Mouse (Mus musculus): ENCODE results near the gene Nlrp14. TPM values are rescaled to one million over a fixed set of nuclear protein-coding genes. Genes with fewer than 3 reads are reported as not detected.

The Nlrp14 gene
- polyA plus RNA-seq, 1 experiment from 2014 or later = not detected

- H3K9me3 ChIP-seq (ENCODE audit: control insufficient read depth, low read depth, low read length) = no peaks in the 10 kb centered on the region
- H3K4me1 ChIP-seq (ENCODE audit: control insufficient read depth, insufficient read depth, low read length) = no peaks in the 10 kb centered on the region
- H3K36me3 ChIP-seq (ENCODE audit: control insufficient read depth, insufficient read depth, low read length) = no peaks in the 10 kb centered on the region
- H3K27me3 ChIP-seq (ENCODE audit: control insufficient read depth, insufficient read depth, low read length) = peaks cover 13% of the 10 kb centered on the region
- H3K27ac ChIP-seq (ENCODE audit: low read length) = no peak overlapping the region
- no peak for ATAC-seq (ENCODE audit: insufficient number of reproducible peaks, insufficient read depth, low FRiP score, low read depth)
- H3K4me3 ChIP-seq (ENCODE audit: low read depth, low read length) = no peak overlapping the region
- no peak overlapping the region for H3K9ac ChIP-seq (replicated peaks; ENCODE audit: low read depth, low read length)
- H3K4me2 ChIP-seq (replicated peaks; ENCODE audit: low read depth, low read length) = no peak overlapping the region
These were observed 48.9 kb downstream of the Nlrp14 start for GRCm38 (mm10) chr7:107215723-107216122.

- H3K36me3 ChIP-seq (ENCODE audit: control insufficient read depth, insufficient read depth, low read length) = no peaks in the 10 kb centered on the region
- WGBS = 81% methylated on average over 2 of the region's 2 CpGs
- H3K9me3 ChIP-seq (ENCODE audit: control insufficient read depth, low read depth, low read length) = no peaks in the 10 kb centered on the region
- H3K27me3 ChIP-seq (ENCODE audit: control insufficient read depth, insufficient read depth, low read length) = peaks cover 3% of the 10 kb centered on the region; the same call in 1 of the 2 replicates
- no peaks in the 10 kb centered on the region for H3K4me1 ChIP-seq (ENCODE audit: control insufficient read depth, insufficient read depth, low read length)
- H3K27ac ChIP-seq (ENCODE audit: low read length) = no peak overlapping the region
- no peak for ATAC-seq (ENCODE audit: insufficient number of reproducible peaks, insufficient read depth, low FRiP score, low read depth)
- H3K9ac ChIP-seq (replicated peaks; ENCODE audit: low read depth, low read length) = no peak overlapping the region
- no peak overlapping the region for H3K4me2 ChIP-seq (replicated peaks; ENCODE audit: low read depth, low read length)
- H3K4me3 ChIP-seq (ENCODE audit: low read depth, low read length) = no peak overlapping the region
These were observed 50.1 kb downstream of the Nlrp14 start for GRCm38 (mm10) chr7:107216845-107217244.

DNA sequence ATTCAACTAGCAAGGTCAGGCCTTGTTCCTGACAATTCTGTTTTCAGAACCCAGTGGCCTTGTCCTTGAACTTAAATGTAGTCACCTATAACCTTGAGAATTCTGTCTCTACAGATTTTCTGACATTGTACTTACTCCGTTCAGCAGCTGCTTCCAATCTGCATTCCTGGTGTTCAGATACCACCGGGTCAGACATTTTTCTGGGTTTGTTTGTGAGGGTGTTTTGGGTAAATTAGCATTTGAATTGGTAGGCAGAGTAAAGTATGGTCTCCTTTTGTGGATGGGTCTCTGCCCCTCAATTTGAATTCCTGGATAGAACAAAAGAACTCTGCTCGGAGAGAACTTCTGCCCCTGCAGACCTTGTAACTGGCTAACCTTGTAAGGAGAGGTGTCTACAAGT lies 70.1 kb downstream of the Nlrp14 start:
- H3K27me3 ChIP-seq (ENCODE audit: control insufficient read depth, insufficient read depth, low read length) = no peaks in the 10 kb centered on the region
- no peak overlapping the region for H3K4me2 ChIP-seq (replicated peaks; ENCODE audit: low read depth, low read length)
- no peak overlapping the region for H3K27ac ChIP-seq (ENCODE audit: low read length)
- no peak overlapping the region for H3K4me3 ChIP-seq (ENCODE audit: low read depth, low read length)
- H3K4me1 ChIP-seq (ENCODE audit: control insufficient read depth, insufficient read depth, low read length) = no peaks in the 10 kb centered on the region
- no peak for ATAC-seq (ENCODE audit: insufficient number of reproducible peaks, insufficient read depth, low FRiP score, low read depth)
- H3K9ac ChIP-seq (replicated peaks; ENCODE audit: low read depth, low read length) = no peak overlapping the region
- H3K36me3 ChIP-seq (ENCODE audit: control insufficient read depth, insufficient read depth, low read length) = no peaks in the 10 kb centered on the region
- 52% methylated on average over 3 of the region's 3 CpGs for WGBS
- no peaks in the 10 kb centered on the region for H3K9me3 ChIP-seq (ENCODE audit: control insufficient read depth, low read depth, low read length)

DNA sequence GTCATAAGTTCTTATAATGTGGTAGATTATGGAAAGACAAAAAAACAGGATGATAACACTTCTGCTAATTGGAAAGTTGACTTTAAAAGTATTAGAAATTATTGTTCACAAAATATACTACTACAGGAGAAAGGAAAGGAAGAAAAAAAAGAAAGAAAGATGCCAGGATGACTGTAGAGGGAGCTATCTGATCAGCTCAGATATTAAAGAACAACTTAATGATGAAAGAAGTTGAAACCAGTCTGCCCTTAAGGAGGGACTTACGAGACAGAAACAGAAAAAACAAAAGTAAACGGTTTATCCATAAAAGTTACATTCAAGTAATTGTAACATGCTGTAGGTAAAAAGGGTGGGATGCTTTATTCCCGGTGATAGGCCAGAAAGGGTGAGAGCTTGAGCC lies 70.7 kb downstream of the Nlrp14 start:
- WGBS = 69% methylated on average over 3 of the region's 3 CpGs
- no peak overlapping the region for H3K4me3 ChIP-seq (ENCODE audit: low read depth, low read length)
- H3K4me2 ChIP-seq (replicated peaks; ENCODE audit: low read depth, low read length) = no peak overlapping the region
- H3K9me3 ChIP-seq (ENCODE audit: control insufficient read depth, low read depth, low read length) = no peaks in the 10 kb centered on the region
- H3K27me3 ChIP-seq (ENCODE audit: control insufficient read depth, insufficient read depth, low read length) = no peaks in the 10 kb centered on the region
- no peak overlapping the region for H3K27ac ChIP-seq (ENCODE audit: low read length)
- no peak for ATAC-seq (ENCODE audit: insufficient number of reproducible peaks, insufficient read depth, low FRiP score, low read depth)
- no peaks in the 10 kb centered on the region for H3K4me1 ChIP-seq (ENCODE audit: control insufficient read depth, insufficient read depth, low read length)
- H3K9ac ChIP-seq (replicated peaks; ENCODE audit: low read depth, low read length) = no peak overlapping the region
- no peaks in the 10 kb centered on the region for H3K36me3 ChIP-seq (ENCODE audit: control insufficient read depth, insufficient read depth, low read length)

DNA sequence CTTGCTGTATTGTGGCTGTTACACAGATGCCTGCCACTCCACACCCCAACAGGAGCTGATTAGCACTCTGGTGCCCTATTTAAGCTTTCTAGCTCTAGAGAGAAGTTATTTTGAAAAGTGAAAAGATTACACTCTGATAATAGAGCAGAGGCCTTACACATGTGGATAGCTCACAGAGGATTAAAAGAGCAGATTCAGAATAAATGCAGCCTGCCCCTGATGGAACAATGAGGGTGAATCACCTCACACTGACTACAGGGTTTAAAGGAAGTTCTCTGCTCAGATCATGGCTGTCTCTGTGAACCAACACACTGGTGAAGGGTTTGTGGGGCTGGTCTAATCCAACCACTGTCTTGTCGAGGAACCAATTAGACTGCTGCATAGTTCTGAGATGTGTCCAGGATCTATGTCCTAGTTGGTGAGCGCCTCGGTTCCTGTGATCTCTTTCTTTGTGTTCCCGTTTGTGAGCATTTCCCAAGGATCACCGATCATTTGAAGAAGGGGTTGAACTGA lies 74.6 kb downstream of the Nlrp14 start:
- WGBS = 85% methylated on average over 5 of the region's 5 CpGs

More for the DNA sequence above, 74.6 kb downstream of the Nlrp14 start:
- ATAC-seq (ENCODE audit: insufficient number of reproducible peaks, insufficient read depth, low FRiP score, low read depth) = no peak
- Histone ChIP-seq H3K4me3 (ENCODE audit: low read depth, low read length) (no peak overlapping the region), H3K4me2 (replicated peaks; ENCODE audit: low read depth, low read length) (no peak overlapping the region), H3K36me3 (ENCODE audit: control insufficient read depth, insufficient read depth, low read length) (no peaks in the 10 kb centered on the region), H3K4me1 (ENCODE audit: control insufficient read depth, insufficient read depth, low read length) (no peaks in the 10 kb centered on the region), H3K9ac (replicated peaks; ENCODE audit: low read depth, low read length) (no peak overlapping the region), H3K9me3 (ENCODE audit: control insufficient read depth, low read depth, low read length) (no peaks in the 10 kb centered on the region), H3K27ac (ENCODE audit: low read length) (no peak overlapping the region), H3K27me3 (ENCODE audit: control insufficient read depth, insufficient read depth, low read length) (no peaks in the 10 kb centered on the region)

Other genes with a start within 250 kb of the Nlrp14 start
- gene Olfr709-ps1, start 234.8 kb upstream of the Nlrp14 start, polyA plus RNA-seq (2014; fragmentation: Nextera tagmentation; extraction: Ambion mirVana) = not detected in 2 replicates
- gene Olfr710, start 218.7 kb upstream of the Nlrp14 start, polyA plus RNA-seq (2014; fragmentation: Nextera tagmentation; extraction: Ambion mirVana) = not detected in 2 replicates
- gene Olfr6, start 203.1 kb upstream of the Nlrp14 start, polyA plus RNA-seq (2014; fragmentation: Nextera tagmentation; extraction: Ambion mirVana) = not detected in 2 replicates
- not detected in 2 replicates for gene Olfr711, start 191.5 kb upstream of the Nlrp14 start, polyA plus RNA-seq (2014; fragmentation: Nextera tagmentation; extraction: Ambion mirVana)
- gene Olfr2, start 160.9 kb upstream of the Nlrp14 start, polyA plus RNA-seq (2014; fragmentation: Nextera tagmentation; extraction: Ambion mirVana) = not detected in 2 replicates
- gene Olfr713, start 135.8 kb upstream of the Nlrp14 start, polyA plus RNA-seq (2014; fragmentation: Nextera tagmentation; extraction: Ambion mirVana) = not detected in 2 replicates
- not detected in 2 replicates for gene Olfr714, start 96.0 kb upstream of the Nlrp14 start, polyA plus RNA-seq (2014; fragmentation: Nextera tagmentation; extraction: Ambion mirVana)
- gene Olfr17, start 73.8 kb upstream of the Nlrp14 start, polyA plus RNA-seq (2014; fragmentation: Nextera tagmentation; extraction: Ambion mirVana) = not detected in 2 replicates
- not detected in 2 replicates for gene Olfr715b, start 56.6 kb upstream of the Nlrp14 start, polyA plus RNA-seq (2014; fragmentation: Nextera tagmentation; extraction: Ambion mirVana)
- not detected in 2 replicates for gene Olfr715, start 35.9 kb upstream of the Nlrp14 start, polyA plus RNA-seq (2014; fragmentation: Nextera tagmentation; extraction: Ambion mirVana)
- gene Olfr716, start 28.7 kb upstream of the Nlrp14 start, polyA plus RNA-seq (2014; fragmentation: Nextera tagmentation; extraction: Ambion mirVana) = not detected in 2 replicates
- gene Rbmxl2, start 42.5 kb downstream of the Nlrp14 start, polyA plus RNA-seq (2014; fragmentation: Nextera tagmentation; extraction: Ambion mirVana) = not detected in 2 replicates
- gene Syt9, start 203.7 kb downstream of the Nlrp14 start, polyA plus RNA-seq (2014; fragmentation: Nextera tagmentation; extraction: Ambion mirVana) = 4.4 and 5.2 TPM in 2 replicates